Mouse (Mus musculus) adrenal gland (tissue): ENCODE results near the gene Zfp534.
"Not testable (repeated sequence)": the region's sequence is repeated elsewhere in the genome, so short reads cannot be mapped to it uniquely, and the experiment has no call there.

Experiments used
- intact Hi-C: fragments of 180-260 bp; cut with DNase I; formaldehyde crosslinking; loops from one replicate; pipeline ENCODE4 v1.15.1; 2025
- long read RNA-seq, 2 experiments: library from polyadenylated mRNA; unstranded; transcript quantifications; one replicate each; pipeline ENCODE4 v2.0.0; 2020; ENCODE audit warnings: borderline replicate concordance in 1 of 2; ENCODE audit not compliant: insufficient replicate concordance in 1 of 2

Zfp534 gene
- long read RNA-seq, experiment 1 = 0 reads
- long read RNA-seq, experiment 2 = 0 reads

DNA sequence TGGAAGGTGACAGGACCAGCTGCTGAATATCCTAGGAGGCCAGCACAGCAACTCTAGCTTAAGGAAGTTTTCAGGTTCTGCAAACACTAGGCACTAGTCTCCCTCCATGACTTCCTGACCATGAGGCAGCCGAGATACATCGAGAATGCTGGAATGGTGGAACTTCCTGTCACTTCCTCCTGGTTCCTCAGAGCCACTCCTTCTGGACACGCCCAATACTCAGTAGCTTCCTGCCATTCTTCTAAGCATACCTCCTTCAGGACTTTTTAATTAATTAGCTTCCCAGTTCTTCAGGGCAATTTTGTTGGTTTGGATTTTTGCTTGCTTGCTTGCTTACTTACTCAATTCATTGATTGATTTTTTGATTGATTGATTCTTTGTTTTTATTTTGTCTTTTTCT lies at the start of gene Zfp534:
Gene Zfp534 (minus strand): TSS at position 101 of the 400 bp plus-strand sequence.
- intact Hi-C loops = not testable (repeated sequence)

DNA sequence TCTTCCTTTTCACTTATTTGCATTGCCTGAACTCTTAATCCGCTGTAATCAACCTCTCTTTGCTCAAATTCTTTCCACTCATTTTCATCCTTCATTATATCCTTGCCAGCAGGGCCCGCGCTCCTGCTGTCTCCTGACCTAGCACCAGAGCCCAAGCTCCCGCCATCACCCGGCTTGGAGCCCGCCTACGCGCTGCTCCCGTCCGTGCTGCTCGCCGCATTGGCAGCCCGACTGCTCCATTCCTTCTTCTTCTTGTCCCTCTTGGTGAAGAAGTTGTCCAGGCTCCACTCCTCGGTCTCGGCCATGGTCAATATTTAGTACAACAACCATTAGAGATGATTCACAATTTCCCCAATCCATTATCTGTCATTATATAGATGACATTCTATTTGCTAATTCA lies 43.9 kb upstream of the Zfp534 start:
- intact Hi-C loops = not testable (repeated sequence)

DNA sequence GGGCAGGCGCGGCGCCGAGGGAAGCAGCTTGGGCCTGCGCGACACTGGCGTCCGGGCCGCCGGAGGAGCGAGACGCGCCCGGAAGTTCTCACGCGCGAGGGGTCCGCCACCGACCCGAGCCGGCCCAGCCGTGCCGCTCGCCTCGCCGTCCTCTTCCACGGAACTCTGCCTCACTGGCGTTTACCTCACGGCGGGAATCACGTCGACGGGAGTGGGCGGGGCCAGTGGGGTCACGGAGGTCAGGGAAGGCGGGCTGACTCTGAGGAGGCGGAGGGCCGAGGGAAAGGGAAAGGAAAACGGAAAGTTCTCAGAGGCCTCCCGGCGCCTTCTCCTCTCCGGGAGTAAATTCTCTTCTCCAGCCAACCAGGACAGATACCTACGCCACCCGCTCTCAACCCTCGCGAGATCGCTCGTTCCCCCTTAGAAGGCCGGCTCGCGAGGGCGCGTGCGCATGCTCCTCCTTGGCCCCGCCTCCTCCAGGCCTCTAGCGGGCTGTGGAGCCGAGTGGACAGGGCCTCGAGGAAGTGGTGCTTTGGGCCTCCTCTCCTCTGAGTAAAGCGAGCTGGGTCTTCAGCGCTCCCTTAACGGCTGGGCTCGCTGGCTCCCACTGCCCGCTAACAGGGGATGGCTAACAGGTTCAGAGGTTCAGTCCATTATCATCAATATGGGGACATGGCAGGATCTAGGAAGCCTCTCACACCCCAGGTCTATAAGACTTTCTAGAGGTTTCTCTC lies 36.5 kb upstream of the Zfp534 start:
- intact Hi-C loops = not testable (repeated sequence)

DNA sequence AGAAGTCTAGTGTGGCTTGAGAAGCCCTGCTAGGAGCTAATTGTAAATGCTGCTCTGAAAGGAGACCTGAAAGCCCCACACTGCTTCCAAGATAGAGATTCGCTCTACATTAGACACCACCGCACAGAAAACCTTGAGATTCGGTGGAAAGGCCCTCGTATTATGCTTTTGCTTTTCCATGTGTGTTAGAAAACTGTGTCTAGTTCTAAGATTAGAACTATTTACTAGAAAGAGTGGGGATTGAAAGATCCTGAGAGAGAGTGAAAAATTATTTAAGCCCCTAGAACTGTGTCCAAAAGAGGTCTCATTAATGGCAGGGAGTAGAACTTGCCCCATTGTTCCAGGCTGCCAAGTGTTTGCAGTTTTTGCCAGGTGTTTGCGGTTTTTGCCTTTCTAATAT lies 47.1 kb downstream of the Zfp534 start:
- intact Hi-C loops = not testable (repeated sequence)

DNA sequence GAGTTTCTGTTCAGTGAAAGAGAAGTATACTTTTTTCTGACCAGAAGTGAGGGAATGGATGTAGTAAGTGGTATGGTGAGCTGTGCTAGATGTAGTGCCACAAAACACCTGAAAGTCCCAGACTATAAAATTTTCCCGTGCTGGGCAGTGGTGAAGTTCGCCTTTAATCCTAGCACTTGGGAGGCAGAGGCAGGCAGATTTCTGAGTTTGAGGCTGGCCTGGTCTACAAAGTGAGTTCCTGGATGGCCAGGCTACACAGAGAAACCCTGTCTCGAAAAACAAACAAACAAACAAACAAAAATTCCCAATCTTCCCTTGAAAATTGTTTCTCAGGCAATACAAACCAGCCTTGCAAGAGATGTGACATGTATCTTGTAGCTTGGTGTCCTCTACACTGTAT lies 54.9 kb downstream of the Zfp534 start:
- intact Hi-C loops = not testable (repeated sequence)

DNA sequence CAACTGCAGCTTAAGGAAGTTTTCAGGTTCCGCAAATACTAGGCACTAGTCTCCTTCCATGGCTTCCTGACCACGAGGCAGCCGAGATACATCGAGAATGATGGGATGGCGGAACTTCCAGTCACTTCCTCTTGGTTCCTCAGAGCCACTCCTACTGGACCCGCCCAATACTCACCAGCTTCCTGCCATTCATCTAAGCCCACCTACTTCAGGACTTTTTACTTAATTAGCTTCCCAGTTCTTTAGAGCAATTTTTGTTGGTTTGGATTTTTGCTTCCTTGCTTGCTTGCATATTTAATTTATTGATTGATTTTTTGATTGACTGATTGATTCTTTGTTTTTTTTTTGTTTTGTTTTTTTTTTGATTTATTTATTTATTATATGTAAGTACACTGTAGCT lies 59.9 kb downstream of the Zfp534 start, which contains the start of gene Zfp979:
Gene Zfp979 (minus strand): TSS at position 101 of the 400 bp plus-strand sequence.
- intact Hi-C loops = not testable (repeated sequence)

DNA sequence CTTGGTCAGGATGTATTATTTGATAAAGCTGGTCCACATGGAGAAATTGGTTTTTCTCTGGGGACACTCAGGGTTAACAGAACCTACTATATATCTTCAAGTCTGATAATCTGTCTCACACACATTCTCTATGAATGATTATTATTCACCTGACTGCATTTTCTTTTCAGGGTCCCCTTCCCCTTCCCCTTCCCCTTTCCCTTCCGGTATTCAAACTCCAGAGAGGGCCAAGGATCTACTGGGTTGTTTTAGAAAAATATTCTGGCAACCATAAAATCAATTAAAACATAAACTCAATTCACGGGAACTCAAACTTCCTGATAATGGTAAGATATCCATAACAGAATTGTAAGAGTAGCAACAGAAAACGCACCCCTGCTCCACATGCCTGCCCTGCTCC lies 60.4 kb downstream of the Zfp534 start:
- intact Hi-C loops = not testable (repeated sequence)

DNA sequence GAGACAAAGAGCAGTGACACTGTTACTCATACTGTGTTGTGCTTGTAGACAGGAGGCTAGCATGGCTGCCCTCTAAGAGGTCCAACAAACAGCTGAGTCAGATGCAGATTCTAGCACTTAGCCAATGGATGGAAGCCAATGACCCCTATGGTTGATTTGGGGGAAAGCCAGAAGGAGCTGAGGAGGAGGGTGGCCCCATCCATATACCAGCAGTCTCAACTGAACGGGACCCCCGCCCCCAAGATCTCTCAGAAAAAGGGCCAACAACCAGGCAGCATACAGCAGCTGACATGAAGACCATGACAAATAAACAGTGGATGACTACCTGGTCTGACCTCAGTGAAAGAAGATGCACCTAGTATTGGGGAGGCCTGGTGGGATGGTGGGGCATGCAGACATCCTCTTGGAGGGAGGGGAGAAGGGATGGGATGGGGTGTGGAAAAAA lies 68.5 kb downstream of the Zfp534 start:
- intact Hi-C loops = not testable (repeated sequence)
